Mouse (Mus musculus): ENCODE data around the gene Mt4. TPM values are rescaled to one million over a fixed set of nuclear protein-coding genes. Genes with fewer than 3 reads are reported as not detected.
"Not testable (repeated sequence)": the region's sequence is repeated elsewhere in the genome, so short reads cannot be mapped to it uniquely, and the experiment has no call there.

Gene Mt4
- polyA plus RNA-seq, 1 experiment = not detected

DNA sequence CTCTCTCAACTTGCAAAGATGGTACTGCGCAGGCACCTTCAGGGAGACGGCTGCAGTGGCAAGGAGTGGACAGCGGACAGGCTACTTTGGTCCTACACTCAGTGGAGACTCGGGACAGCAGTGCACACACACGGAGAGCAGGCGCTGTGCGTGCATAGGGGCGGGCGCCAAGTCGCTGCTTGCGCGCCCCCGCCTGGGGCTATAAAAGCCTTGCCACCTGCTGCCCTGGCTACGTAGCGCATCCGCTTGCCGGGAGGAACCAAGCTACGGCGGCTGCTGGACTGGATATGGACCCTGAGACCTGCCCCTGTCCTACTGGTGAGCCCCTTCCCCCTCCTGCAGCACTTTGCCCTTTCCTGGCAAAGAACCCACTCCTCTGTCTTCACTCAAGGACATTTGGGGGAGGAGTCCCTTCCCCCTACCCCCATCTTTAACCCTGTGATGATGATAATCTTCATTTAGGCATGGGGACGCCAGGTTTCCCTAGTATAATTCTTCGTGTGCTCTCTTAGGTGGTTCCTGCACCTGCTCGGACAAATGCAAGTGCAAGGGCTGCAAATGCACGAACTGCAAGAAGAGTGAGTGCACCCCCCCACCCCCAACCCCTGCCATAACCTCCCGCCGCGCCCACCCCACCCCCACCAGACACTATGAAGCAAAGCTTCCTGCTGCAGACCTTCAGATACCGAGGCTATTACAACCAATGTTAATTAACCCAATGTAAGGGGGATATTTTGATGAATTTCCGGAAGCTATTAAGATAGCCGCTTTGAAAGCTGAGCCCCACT is 15.7 kb downstream of the Mt4 start, which contains the start of gene Mt3:
Mt3 (plus strand) TSS at position 95 of the 788 bp plus-strand sequence.
- no peak for TF ChIP-seq GATA1 (IDR thresholded peaks at IDR 0.05; ENCODE audit: low read length)
- TF ChIP-seq TAL1 (IDR thresholded peaks at IDR 0.05; ENCODE audit: low read length) = no peak
- Histone ChIP-seq H3K4me1 (ENCODE audit: control insufficient read depth) (peaks cover 54% of the 10 kb centered on the region), H3K27me3 (ENCODE audit: control insufficient read depth) (peaks cover 69% of the 10 kb centered on the region), H3K36me3 (ENCODE audit: control insufficient read depth) (no peaks in the 10 kb centered on the region), H3K9me3 (ENCODE audit: control insufficient read depth, low read length) (no peaks in the 10 kb centered on the region), H3K4me3 (replicated peaks) (no peak within 1 kb of the TSS)

DNA sequence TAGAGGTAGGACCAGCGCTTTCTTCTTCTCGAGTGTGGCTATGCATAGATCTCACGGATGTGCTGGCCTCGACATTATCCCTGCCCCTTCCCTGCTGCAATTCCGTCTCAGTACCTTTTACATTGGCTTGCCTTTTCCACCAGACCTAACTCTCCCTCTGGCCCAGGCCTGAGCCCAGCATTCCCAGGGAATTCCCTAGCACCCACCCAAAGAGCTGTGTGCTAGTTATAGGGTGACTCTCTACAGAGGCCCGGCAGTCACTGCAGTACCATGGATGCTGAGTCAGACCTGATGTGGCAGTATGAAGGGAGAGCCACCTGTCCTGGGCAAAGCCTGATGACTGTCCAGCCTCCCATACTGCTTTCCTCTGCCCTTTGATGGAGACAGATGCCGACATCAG is 16.5 kb downstream of the Mt4 start:
- Histone ChIP-seq H3K4me3 (replicated peaks) (no peak overlapping the region), H3K4me1 (ENCODE audit: control insufficient read depth) (peaks cover 54% of the 10 kb centered on the region), H3K27me3 (ENCODE audit: control insufficient read depth) (peaks cover 68% of the 10 kb centered on the region), H3K9me3 (ENCODE audit: control insufficient read depth, low read length) (no peaks in the 10 kb centered on the region), H3K36me3 (ENCODE audit: control insufficient read depth) (no peaks in the 10 kb centered on the region)
- TF ChIP-seq TAL1 (IDR thresholded peaks at IDR 0.05; ENCODE audit: low read length) (no peak), GATA1 (IDR thresholded peaks at IDR 0.05; ENCODE audit: low read length) (no peak)

DNA sequence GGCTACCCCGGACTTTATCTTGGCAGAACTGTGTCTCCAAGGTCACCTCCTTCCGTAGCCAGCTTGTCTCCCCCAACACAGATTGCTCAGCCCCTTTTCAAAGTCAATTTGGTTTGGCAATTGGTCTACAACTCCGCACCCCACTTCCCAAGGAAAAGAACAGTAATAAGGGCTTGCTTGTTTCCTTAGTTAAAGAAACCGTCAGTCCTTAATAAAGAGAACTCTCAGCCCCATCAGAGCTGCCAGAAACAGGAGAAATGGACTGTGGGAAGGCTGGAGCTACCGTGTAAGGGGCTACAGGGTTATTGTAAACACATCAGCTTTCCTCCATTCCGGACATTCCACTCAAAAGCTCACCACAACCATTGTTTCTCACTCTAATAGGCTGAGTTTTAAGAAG is 17.5 kb downstream of the Mt4 start:
- Histone ChIP-seq H3K9me3 (ENCODE audit: control insufficient read depth, low read length) (no peaks in the 10 kb centered on the region), H3K4me3 (replicated peaks) (no peak overlapping the region), H3K27me3 (ENCODE audit: control insufficient read depth) (peaks cover 64% of the 10 kb centered on the region), H3K36me3 (ENCODE audit: control insufficient read depth) (no peaks in the 10 kb centered on the region), H3K4me1 (ENCODE audit: control insufficient read depth) (peaks cover 45% of the 10 kb centered on the region)
- TF ChIP-seq GATA1 (IDR thresholded peaks at IDR 0.05; ENCODE audit: low read length) (no peak), TAL1 (IDR thresholded peaks at IDR 0.05; ENCODE audit: low read length) (no peak)

DNA sequence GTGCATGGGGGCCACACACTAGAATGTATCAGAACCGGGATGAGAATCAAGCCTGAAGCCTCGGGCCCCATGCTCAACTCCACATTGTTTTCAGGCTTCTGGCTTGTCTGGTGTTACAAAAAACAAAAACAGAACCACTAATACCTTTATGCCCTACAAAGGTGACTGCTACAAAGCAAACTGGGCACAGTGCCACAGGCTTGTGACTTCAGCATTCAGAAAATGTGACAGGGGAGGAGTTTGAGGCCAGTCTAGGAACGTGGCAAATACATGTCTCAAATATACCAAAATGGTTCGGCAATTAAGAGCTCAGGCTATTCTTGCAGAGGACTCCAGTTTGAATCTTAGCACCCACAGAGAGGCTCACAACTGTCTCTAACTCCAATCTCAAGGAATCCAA is 19.1 kb downstream of the Mt4 start:
- Histone ChIP-seq H3K36me3 (ENCODE audit: control insufficient read depth) (no peaks in the 10 kb centered on the region), H3K9me3 (ENCODE audit: control insufficient read depth, low read length) (no peaks in the 10 kb centered on the region), H3K4me3 (replicated peaks) (no peak overlapping the region), H3K4me1 (ENCODE audit: control insufficient read depth) (peaks cover 30% of the 10 kb centered on the region), H3K27me3 (ENCODE audit: control insufficient read depth) (peaks cover 63% of the 10 kb centered on the region)
- TF ChIP-seq GATA1 (IDR thresholded peaks at IDR 0.05; ENCODE audit: low read length) = no peak
- no peak for TF ChIP-seq TAL1 (IDR thresholded peaks at IDR 0.05; ENCODE audit: low read length)

DNA sequence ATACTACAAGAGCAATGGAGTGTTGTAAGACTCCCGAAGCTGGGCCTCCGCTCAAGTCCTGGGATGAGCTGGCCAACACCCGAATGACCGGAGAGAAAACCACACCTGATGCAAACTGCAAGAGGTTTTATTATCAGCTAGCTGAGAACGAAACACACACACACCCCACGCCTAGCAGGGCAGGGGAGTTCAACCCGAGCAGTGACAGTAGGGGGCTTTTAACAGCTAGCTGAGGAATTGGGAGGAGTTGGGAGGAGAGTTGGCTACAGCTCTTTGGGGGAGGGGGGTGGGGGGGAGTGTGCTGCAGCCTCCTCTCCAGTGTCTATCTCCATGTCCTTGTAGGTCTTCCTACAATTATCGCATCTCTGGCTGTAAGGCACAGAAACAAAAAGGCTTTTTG is 28.8 kb downstream of the Mt4 start:
- not testable (repeated sequence) for H3K4me3 ChIP-seq (replicated peaks); H3K9me3 ChIP-seq (ENCODE audit: control insufficient read depth, low read length); H3K36me3 ChIP-seq (ENCODE audit: control insufficient read depth)
- peaks cover 17% of the 10 kb centered on the region for H3K27me3 ChIP-seq (ENCODE audit: control insufficient read depth)
- peaks cover 40% of the 10 kb centered on the region for H3K4me1 ChIP-seq (ENCODE audit: control insufficient read depth)

GRCm38 (mm10) chr8:94167244-94167643 is 30.2 kb downstream of the Mt4 start:
- no peaks in the 10 kb centered on the region; the same call in 1 of the 2 replicates for H3K36me3 ChIP-seq (ENCODE audit: control insufficient read depth)
- H3K4me1 ChIP-seq (ENCODE audit: control insufficient read depth) = peaks cover 54% of the 10 kb centered on the region
- H3K27me3 ChIP-seq (ENCODE audit: control insufficient read depth) = peaks cover 12% of the 10 kb centered on the region
- H3K4me3 ChIP-seq (replicated peaks) = no peak overlapping the region
- TF ChIP-seq GATA1 (IDR thresholded peaks at IDR 0.05; ENCODE audit: low read length) (no peak), TAL1 (IDR thresholded peaks at IDR 0.05; ENCODE audit: low read length) (no peak)
- H3K9me3 ChIP-seq (ENCODE audit: control insufficient read depth, low read length) = no peaks in the 10 kb centered on the region

- H3K4me3 ChIP-seq (replicated peaks) = peak overlapping the region; percentile 60
- TF ChIP-seq GATA1 (IDR thresholded peaks at IDR 0.05; ENCODE audit: low read length) (peak; percentile 23; the same call in 1 of the 2 replicates), TAL1 (IDR thresholded peaks at IDR 0.05; ENCODE audit: low read length) (no peak)
- peaks cover 19% of the 10 kb centered on the region for H3K36me3 ChIP-seq (ENCODE audit: control insufficient read depth)
- H3K27me3 ChIP-seq (ENCODE audit: control insufficient read depth) = peaks cover 5% of the 10 kb centered on the region
- H3K4me1 ChIP-seq (ENCODE audit: control insufficient read depth) = peaks cover 73% of the 10 kb centered on the region
- no peaks in the 10 kb centered on the region for H3K9me3 ChIP-seq (ENCODE audit: control insufficient read depth, low read length)
Observed at GRCm38 (mm10) chr8:94169547-94169946, 32.5 kb downstream of the Mt4 start.

DNA sequence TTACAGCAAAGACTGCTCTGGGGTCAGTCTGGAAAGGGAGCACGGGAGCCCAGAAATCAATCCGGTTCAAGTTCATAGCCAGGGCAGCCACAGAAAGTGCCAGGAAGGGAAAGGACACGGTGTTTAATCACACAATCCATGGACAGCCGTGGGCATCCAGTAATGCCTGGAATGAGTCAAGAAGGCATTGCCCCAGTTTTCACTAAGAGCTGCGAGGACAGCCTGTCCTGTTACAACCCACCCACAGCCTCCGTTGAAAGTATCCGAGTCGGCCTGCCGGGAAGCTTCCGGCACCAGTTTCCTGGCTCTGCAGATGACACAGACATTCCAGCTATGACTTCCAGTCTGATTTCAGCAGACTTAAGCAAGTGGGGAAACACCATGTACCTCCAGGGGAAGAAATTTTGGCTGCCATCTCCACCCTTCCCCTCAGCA is 34.3 kb downstream of the Mt4 start:
- Histone ChIP-seq H3K27me3 (ENCODE audit: control insufficient read depth) (peaks cover 11% of the 10 kb centered on the region), H3K9me3 (ENCODE audit: control insufficient read depth, low read length) (no peaks in the 10 kb centered on the region), H3K36me3 (ENCODE audit: control insufficient read depth) (peaks cover 21% of the 10 kb centered on the region), H3K4me3 (replicated peaks) (peak overlapping the region; percentile 93), H3K4me1 (ENCODE audit: control insufficient read depth) (peaks cover 86% of the 10 kb centered on the region)
- TF ChIP-seq TAL1 (IDR thresholded peaks at IDR 0.05; ENCODE audit: low read length) = no peak

DNA sequence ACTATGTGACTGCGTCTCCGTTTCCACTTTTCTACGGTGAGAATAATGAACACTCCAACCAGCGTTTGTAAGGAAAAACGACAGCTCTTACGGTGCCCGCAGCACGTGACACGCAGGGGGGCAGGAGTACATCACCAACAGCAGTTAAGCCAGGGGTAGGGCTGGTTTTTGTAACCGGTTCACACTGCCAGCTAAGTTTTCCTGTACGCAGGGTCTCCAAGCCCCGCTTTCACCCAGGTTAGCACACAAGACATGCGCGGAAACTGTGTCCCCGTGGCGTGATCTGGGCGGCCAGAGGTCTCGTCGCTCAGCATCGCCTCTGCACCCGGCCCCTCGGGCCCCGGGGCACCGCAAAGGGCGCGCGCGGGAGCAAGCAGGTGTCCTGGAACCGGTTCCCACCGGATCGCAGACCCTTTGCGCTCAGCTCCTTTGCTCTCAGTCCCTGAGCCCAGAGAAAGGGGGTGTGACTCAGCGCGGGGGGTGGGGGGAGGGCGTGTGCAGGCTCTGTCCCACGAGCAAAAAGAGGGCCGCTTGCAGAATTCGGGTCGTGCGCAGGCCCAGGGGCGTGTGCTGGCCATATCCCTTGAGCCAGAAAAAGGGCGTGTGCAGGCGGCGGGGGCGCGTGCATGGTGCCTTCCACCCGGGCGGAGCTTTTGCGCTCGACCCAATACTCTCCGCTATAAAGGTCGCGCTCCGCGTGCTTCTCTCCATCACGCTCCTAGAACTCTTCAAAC is 35.2 kb downstream of the Mt4 start, which contains the start of gene Mt2:
Mt2 (plus strand) TSS at position 590 of the 734 bp plus-strand sequence.
- H3K27me3 ChIP-seq (ENCODE audit: control insufficient read depth) = peaks cover 8% of the 10 kb centered on the region; the same call in 1 of the 2 replicates
- H3K4me1 ChIP-seq (ENCODE audit: control insufficient read depth) = peaks cover 84% of the 10 kb centered on the region
- peak within 1 kb of the TSS; percentile 93 for H3K4me3 ChIP-seq (replicated peaks)
- no peaks in the 10 kb centered on the region for H3K9me3 ChIP-seq (ENCODE audit: control insufficient read depth, low read length)
- TF ChIP-seq TAL1 (IDR thresholded peaks at IDR 0.05; ENCODE audit: low read length) = no peak
- no peak for TF ChIP-seq GATA1 (IDR thresholded peaks at IDR 0.05; ENCODE audit: low read length)
- H3K36me3 ChIP-seq (ENCODE audit: control insufficient read depth) = peaks cover 21% of the 10 kb centered on the region
